Mouse (Mus musculus) CD8-positive naive resting alpha-beta T cell, adult 2 months (primary cell): Measurements from ENCODE around the gene Eml5.

Experiments
- DNase-seq, 2 experiments: peaks; one replicate each; pipeline ENCODE4 v3.0.0; 2022; ENCODE audit warnings: low read depth in 2 of 2, low spot score in 2 of 2

Eml5 gene

GRCm38 (mm10) chr12:98834879-98835278 lies 66.4 kb downstream of the Eml5 start:
- no peak for DNase-seq

DNA sequence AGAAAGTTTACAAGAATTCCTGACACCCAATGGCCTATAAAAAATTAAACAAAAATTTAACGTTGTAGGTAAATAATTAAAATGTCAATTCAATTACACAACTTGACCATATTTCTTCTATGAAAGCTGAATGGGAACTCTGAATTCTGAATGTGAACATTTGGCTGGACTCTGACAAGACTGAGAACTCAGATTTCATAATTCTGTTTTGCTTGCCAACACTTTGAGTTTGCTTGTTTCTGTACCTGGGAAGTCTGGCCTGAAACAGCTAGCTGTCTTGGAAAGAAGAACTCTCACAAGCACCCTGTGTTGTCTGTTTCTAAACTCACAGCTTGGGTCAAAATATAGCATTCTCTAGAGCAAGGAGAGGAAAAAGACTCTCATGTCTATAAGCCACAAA lies 67.4 kb downstream of the Eml5 start:
- no peak for DNase-seq

GRCm38 (mm10) chr12:98832929-98833598 lies 68.2 kb downstream of the Eml5 start:
- no peak for DNase-seq

DNA sequence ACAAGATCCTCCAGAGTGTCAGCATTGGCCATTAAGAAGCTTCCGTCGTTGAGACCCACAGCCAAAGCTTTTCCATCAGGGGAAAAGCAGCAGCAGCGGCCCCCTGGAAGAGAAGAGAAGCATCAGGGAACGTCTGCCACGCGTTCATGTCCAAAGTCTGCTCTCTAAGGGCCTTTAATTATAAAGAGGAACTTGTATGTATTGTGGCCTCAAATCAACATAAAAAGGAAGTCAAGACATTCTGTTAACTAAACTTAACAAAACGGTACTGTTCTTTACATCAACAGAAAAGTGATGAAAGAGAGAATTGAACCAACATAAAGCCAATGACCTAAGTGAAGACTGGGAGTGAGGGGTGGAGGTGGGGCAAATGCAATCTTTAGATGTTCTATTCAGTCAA lies 70.2 kb downstream of the Eml5 start:
- no peak for DNase-seq

DNA sequence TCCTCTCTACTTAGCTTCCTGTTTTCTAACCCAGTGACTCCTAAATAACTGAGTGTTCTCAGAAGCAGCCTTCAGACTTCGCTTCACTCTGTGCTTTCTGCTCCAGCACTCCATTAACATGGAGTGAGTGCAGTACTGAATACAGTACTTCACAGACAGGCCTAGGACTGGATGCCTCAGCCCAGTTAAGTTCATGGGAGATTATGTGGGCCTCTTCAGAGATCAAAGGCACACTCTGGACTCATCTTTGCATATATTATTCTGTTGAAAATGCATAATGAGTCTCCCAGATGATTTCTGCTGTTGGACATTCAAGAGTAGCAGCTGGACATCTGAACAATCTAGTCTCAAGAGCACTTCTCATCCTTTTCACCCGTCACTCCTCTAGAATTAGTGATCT lies 80.5 kb downstream of the Eml5 start:
- DNase-seq = no peak

- DNase-seq = no peak
Observed at GRCm38 (mm10) chr12:98804078-98804748, 97.1 kb downstream of the Eml5 start.

DNA sequence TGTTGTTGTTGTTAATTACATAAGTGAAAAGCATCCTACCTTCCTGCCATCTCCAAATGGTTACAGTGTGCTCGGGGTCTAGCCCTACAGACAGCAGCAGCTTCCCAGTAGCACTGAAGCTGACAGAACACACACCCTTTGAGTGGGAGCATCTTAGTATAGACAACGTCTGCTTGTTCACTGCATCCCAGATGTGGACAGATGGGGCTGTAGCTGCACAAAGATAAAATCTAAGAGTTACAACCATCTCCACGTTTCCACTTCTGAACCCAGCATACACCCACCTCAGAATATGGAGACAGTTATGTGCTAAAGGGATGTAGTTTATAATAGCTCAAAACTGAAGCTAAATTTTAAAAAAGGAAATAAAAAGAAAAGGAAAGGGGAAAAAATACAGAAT lies 99.0 kb downstream of the Eml5 start:
- DNase-seq = no peak

DNA sequence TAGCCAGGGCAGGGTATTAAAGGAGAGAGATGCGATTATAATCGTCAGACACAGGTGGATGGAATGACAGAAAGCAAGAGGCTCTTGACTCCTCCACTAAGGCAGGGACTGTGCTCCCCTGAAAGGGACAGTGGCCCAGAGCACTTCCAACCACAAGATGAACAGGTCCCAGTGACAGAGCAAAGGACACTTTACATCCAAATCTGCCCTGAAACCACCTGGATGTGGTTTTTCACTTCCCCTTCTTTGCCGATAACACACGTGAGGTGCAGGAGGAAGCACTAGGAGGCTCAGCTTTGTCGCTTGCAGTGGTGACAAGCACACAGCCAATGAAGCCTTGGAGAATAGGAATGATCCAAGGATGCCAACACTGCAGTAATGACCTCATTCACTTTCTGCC lies 101.0 kb downstream of the Eml5 start:
- DNase-seq = no peak

DNA sequence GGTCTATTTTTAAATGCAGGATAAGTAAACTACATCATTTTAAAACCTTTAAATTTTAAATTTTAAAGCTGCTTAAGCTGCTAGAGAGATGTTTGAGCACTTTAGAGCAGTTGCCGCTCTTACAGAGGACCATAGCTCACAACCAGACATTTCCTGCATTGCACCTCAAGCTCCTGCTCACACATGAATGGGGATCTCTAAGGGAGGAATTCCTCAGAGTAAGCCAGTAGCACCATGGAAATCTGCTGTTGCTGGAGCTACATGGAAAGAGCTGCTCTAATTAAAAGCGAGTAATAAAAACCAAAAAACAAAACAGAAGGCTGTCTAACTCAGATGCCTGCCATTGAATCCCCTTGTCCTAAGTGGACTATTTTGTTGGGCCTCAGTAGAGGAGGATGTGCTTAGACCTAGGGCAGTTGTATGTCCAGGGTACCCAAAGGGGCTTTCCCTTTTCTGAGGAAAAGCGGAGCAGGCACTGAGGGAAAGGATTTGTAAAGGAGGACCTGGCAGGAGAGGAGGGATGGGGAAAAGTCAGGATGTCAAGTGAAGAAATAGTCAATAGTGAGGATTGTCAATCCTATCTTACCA lies 105.5 kb downstream of the Eml5 start:
- DNase-seq = no peak

DNA sequence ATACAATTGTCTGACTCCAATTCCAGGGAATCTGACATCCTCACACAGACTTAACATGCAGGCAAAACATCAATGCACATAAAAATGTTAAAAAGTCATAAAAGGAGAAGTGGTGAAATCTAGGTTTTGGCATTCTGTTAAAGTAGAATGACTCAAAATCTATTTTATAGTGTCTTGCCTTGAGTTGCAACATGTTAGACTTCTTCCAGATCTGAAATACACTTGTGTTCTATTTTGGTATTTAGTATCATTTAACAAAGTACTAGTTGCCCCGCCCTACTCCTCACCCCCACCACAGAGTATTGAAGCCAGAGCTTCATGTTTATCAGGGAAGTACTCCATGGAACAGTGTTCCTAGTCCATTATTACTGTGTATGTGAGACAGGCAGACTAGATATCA lies 117.0 kb downstream of the Eml5 start:
- DNase-seq = no peak

DNA sequence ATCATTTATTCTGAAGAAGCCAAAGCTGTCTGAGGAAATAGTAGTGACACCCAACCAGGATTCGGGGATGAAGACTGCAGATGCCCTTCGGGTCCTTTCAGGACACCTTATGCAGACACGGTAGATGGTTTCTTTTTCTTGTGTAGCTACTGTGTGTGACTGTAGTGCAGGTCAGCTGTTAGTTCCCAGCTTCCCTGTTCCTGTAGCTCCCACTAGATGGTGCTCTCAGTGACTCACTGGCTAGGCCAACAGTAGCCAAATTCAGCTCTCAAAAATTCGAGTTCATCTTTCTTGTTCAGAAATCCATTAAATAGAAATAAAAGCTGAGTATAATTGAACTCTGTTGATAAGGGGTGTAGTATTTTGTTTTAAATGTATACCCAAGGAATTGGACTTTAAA lies 122.1 kb downstream of the Eml5 start:
- DNase-seq = peak in 1 of 2 experiments; percentile 1

DNA sequence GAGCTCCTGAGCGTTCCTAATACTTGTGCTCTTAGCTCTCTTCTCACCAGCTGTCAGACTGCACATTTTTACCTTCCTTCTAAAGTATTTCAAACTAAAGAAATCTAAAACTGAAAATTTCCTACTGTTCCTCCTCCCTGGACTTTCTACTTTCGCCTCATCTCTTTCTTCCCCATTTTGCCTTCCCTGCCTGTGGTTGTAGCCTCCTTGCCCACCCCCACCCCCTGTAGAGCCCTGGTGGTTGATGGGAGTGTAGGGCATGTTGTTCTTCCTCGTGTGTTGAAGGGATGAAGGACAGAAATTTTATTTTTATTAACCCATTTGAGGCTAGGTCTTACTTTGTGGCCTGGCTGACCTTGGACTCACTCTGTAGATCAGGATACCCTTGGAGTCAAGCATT lies 123.8 kb downstream of the Eml5 start:
- no peak for DNase-seq

GRCm38 (mm10) chr12:98766241-98766640 lies 135.0 kb downstream of the Eml5 start:
- DNase-seq = no peak

DNA sequence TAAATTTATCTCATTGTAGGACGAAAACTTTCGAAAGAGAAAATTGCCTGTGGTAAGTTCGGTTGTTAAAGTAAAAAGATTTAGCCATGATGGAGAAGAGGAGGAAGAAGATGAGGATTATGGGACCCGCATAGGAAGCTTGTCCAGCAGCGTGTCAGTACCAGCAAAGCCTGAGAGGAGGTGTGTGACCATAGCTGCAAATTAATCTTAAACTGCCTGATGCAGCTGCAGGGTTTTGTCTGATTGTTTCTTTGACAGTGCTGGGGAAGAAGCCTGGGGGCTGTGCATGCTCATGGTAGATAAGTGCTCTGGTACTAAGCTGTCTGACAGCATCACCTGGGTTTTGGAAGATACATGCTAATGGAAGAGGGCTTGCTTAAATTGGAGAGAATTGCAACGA lies 141.6 kb downstream of the Eml5 start:
- no peak for DNase-seq

GRCm38 (mm10) chr12:98757636-98758035 lies 143.6 kb downstream of the Eml5 start:
- no peak for DNase-seq

DNA sequence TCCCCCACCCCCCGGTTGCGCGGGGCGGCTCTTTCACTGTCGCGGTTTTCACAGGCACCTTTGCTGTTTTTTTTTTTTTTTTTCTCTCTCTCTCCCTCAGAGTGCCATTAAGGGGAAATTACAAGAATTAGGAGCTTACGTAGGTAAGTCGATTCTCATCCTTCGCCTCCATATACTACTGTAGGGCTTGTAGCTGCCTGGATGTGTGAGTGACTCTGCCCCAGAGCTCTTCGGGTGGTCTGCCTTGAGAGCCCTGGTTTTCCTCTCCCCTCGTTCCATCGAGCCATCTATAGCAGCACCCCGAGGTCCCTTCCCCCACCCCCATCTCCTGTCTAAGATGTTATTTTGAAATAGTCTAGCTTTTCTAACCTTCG lies 153.9 kb downstream of the Eml5 start:
- DNase-seq = no peak

GRCm38 (mm10) chr12:98746746-98747379 lies 154.4 kb downstream of the Eml5 start, which contains the start of gene Zc3h14:
TSS of gene Zc3h14 (plus strand) at chr12:98746964.
- peak; percentile 90 to 93 for DNase-seq

- DNase-seq = peak; percentile 58 to 68
Observed at GRCm38 (mm10) chr12:98746131-98746530, 155.2 kb downstream of the Eml5 start.

- no peak for DNase-seq
Observed at GRCm38 (mm10) chr12:98745626-98746025, 155.7 kb downstream of the Eml5 start.

DNA sequence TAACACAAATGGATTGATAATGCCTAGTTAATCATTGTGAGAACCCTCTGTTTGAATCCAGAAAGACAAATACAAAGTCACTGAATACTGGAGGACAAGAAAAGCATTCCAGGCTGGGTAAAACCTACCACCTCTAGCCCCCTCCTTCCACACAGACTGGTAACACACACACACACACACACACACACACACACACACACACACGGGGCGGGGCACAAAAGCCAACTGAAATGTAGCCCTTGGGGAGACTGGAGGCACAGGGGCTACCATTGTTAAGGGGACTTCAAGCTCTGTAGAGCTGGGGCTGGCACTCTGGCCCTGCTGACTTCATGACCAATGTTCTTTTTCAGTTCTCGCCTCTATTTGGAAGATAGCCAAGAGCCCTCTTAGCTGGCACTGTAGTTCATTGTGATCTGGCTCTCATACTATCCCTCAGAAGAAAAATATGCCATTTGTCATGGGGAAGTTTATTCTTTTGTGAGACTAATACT lies 160.2 kb downstream of the Eml5 start:
- DNase-seq = no peak

GRCm38 (mm10) chr12:98737801-98738350 lies 163.4 kb downstream of the Eml5 start:
- no peak for DNase-seq
